In the genomic region with DNA sequence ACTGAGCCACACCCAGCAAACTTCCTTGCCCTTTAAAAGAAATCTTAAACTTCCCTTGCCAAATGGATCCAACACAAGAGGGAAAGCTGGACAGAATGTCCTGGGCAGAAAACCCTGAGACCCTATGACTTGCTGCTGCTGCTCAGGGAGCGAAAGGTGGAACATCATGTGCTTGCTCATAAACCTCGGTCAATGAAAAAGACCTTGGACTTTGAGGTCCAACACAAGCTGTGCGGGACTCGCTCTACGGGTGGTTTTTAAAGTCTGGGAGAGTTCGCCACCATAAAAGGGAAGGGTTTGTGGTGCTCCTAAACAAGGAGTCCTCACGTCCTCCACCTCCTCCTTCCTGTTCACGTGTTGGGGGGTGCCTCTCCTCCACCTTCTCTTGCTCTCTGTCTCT, we compare ENCODE assay signal across 26 mouse cellular contexts. TPM values are rescaled to one million over a fixed set of nuclear protein-coding genes. Genes with fewer than 3 reads are reported as not detected.
"Had no signal": no experiment of that assay in that cellular context is flagged by ENCODE, and none has a peak within 500 bp of the region (broad histone marks: within the 10 kb centered on the region; RNA-seq: fewer than 3 reads in every experiment).

No protein-coding gene starts in this region.

- H3K27ac ChIP-seq: midbrain, embryonic 10.5 days; midbrain, embryonic 12.5 days; neural tube, embryonic 13.5 days; neural tube, embryonic 15.5 days had no signal

- H3K4me3 ChIP-seq: midbrain, embryonic 10.5 days; midbrain, embryonic 12.5 days; myocyte; neural tube, embryonic 13.5 days; neural tube, embryonic 15.5 days had no signal

- H3K9me3 ChIP-seq: midbrain, embryonic 10.5 days; midbrain, embryonic 12.5 days; neural tube, embryonic 13.5 days; neural tube, embryonic 15.5 days had no signal

- H3K4me2 ChIP-seq: lung, embryonic 14.5 days; midbrain, embryonic 12.5 days; neural tube, embryonic 13.5 days; neural tube, embryonic 15.5 days had no signal

- DNase-seq: lung, adult 18-20 months; lung, postnatal 10 days; lung, postnatal 4 days; midbrain, embryonic 14.5 days; retina, postnatal 1 day; right cerebral cortex, adult 18-20 months; right cerebral cortex, postnatal 25 days; right cerebral cortex, postnatal 4 days; spleen, adult 18-20 months; thymus, adult 2 months; thymus, postnatal 25 days; thymus, postnatal 4 days had no signal

- H3K9ac ChIP-seq: lung, embryonic 14.5 days; midbrain, embryonic 12.5 days; neural tube, embryonic 13.5 days; neural tube, embryonic 15.5 days had no signal

- ATAC-seq: midbrain, embryonic 16.5 days had no signal

- H3K27me3 ChIP-seq: neural tube, embryonic 15.5 days had no signal

- H3K36me3 ChIP-seq: midbrain, embryonic 10.5 days; midbrain, embryonic 12.5 days; neural tube, embryonic 13.5 days; neural tube, embryonic 15.5 days had no signal

RNA-seq across cellular contexts. Expression of gene Rbfox3, which starts 34.5 kb away (rescaled TPM):
- total RNA-seq: megakaryocyte, adult 5-6 weeks; megakaryocyte-erythroid progenitor cell, adult 5-6 weeks had no signal
- polyA plus RNA-seq: myocyte had no signal

RNA-seq across cellular contexts. Expression of gene Enpp7, which starts 42.1 kb away (rescaled TPM):
- total RNA-seq: megakaryocyte, adult 5-6 weeks; megakaryocyte-erythroid progenitor cell, adult 5-6 weeks had no signal
- polyA plus RNA-seq: liver, embryonic 16.5 days; lung, embryonic 14.5 days; lung, embryonic 16.5 days; midbrain, embryonic 10.5 days; midbrain, embryonic 12.5 days; midbrain, embryonic 14.5 days; midbrain, embryonic 16.5 days; myocyte; neural tube, embryonic 11.5 days; neural tube, embryonic 13.5 days; neural tube, embryonic 15.5 days; stomach, embryonic 14.5 days; stomach, embryonic 16.5 days had no signal
